Mouse (Mus musculus) forebrain, postnatal 0 days (tissue): ENCODE measurements around the gene Sdccag8. TPM values are rescaled to one million over a fixed set of nuclear protein-coding genes. Genes with fewer than 3 reads are reported as not detected.
A peak's percentile ranks its signal among the peaks of the same experiment; 100 is the strongest.

Experiments used
- ATAC-seq: fragments of 200-750 bp; cut with Nextera tagmentation; 2 replicates; pipeline ENCODE4 v1.8.0; 2017; ENCODE audit warnings: mild to moderate bottlenecking, moderate library complexity
- DNase-seq: peaks from one replicate; pipeline ENCODE4 v3.0.0-alpha.2; 2015
- H3K27ac ChIP-seq: fragments of 300-500 bp; sonication (generic); 2 replicates; pipeline ENCODE4 v1.5.1; 2014; ENCODE audit warnings: low read depth, mild to moderate bottlenecking, antibody characterized with exemption, low read length, moderate library complexity, mixed read lengths
- H3K27me3 ChIP-seq: fragments of 300-500 bp; sonication (generic); 2 replicates; pipeline ENCODE4 v1.6.1; 2014; ENCODE audit warnings: mild to moderate bottlenecking, low read length, mixed read lengths; ENCODE audit not compliant: insufficient read depth
- H3K36me3 ChIP-seq: fragments of 300-500 bp; sonication (generic); 2 replicates; pipeline ENCODE4 v1.6.1; 2014; ENCODE audit warnings: mild to moderate bottlenecking, moderate library complexity; ENCODE audit not compliant: insufficient read depth
- H3K4me1 ChIP-seq: fragments of 300-500 bp; sonication (generic); 2 replicates; pipeline ENCODE4 v1.6.1; 2014; ENCODE audit warnings: antibody characterized with exemption; ENCODE audit not compliant: insufficient read depth
- H3K4me2 ChIP-seq: fragments of 300-500 bp; sonication (generic); 2 replicates; pipeline ENCODE4 v1.6.1; 2014; ENCODE audit warnings: low read depth, mild to moderate bottlenecking, moderate library complexity
- H3K4me3 ChIP-seq: fragments of 300-500 bp; sonication (generic); 2 replicates; pipeline ENCODE4 v1.5.1; 2014; ENCODE audit warnings: low read depth, low read length, mixed read lengths
- H3K9ac ChIP-seq: fragments of 300-500 bp; sonication (generic); 2 replicates; pipeline ENCODE4 v1.6.1; 2014; ENCODE audit warnings: mild to moderate bottlenecking
- H3K9me3 ChIP-seq: fragments of 300-500 bp; sonication (generic); 2 replicates; pipeline ENCODE4 v1.6.1; 2016; ENCODE audit warnings: low read length
- CTCF ChIP-seq: sonication (generic); IDR thresholded peaks from 2 replicates; pipeline ENCODE4 v1.5.1; 2016; ENCODE audit warnings: antibody characterized with exemption, control low read depth, low read depth
- WGBS: fragments of 180-500 bp; shearing (Covaris S2); extraction: QIAGEN DNeasy Blood & Tissue Kit; methylation state at CpG from one replicate; pipeline ENCODE4 v1.1.7; 2014; 5-methylcytosine and 5-hydroxymethylcytosine counted together
- polyA plus RNA-seq: library from polyadenylated mRNA; unstranded; fragments of >200 nt; fragmentation: Nextera tagmentation; extraction: Ambion mirVana; gene quantifications from 2 replicates; pipeline ENCODE4 v1.2.1, GENCODE M21; 2015
- total RNA-seq: library from RNA; depleted of rRNA; stranded (reverse); fragments of >200 nt; gene quantifications from 2 replicates; pipeline ENCODE4 v1.2.3, GENCODE M21; 2014

Gene Sdccag8
- total and polyA plus RNA-seq, 2 experiments from 2014 or later, result 14.0 to 32.8 TPM

GRCm38 (mm10) chr1:177010041-177010440, 195.6 kb downstream of the Sdccag8 start:
- Histone ChIP-seq H3K27ac (no peak overlapping the region), H3K9ac (no peak overlapping the region), H3K4me3 (no peak overlapping the region)

GRCm38 (mm10) chr1:177010607-177011302, 196.3 kb downstream of the Sdccag8 start:
- Histone ChIP-seq H3K27me3 (no peaks in the 10 kb centered on the region), H3K9ac (no peak overlapping the region), H3K27ac (no peak overlapping the region), H3K4me3 (no peak overlapping the region), H3K4me1 (peaks cover 3% of the 10 kb centered on the region), H3K36me3 (no peaks in the 10 kb centered on the region), H3K4me2 (no peak overlapping the region), H3K9me3 (no peaks in the 10 kb centered on the region)
- TF ChIP-seq CTCF, result no peak
- no peak for ATAC-seq
- no peak for DNase-seq
- 51% methylated on average over 6 of the region's 6 CpGs for WGBS

More at GRCm38 (mm10) chr1:177010041-177010440, 195.6 kb downstream of the Sdccag8 start:
- no peak for TF ChIP-seq CTCF
- H3K27me3 ChIP-seq, result no peaks in the 10 kb centered on the region
- H3K4me2 ChIP-seq, result no peak overlapping the region
- no peaks in the 10 kb centered on the region for H3K36me3 ChIP-seq
- ATAC-seq, result peak; percentile 18; the same call in 1 of the 2 replicates
- WGBS, result 16% methylated on average over 3 of the region's 3 CpGs
- no peak for DNase-seq
- no peaks in the 10 kb centered on the region for H3K9me3 ChIP-seq
- H3K4me1 ChIP-seq, result peaks cover 3% of the 10 kb centered on the region

- H3K4me1 ChIP-seq, result peaks cover 3% of the 10 kb centered on the region
- 84% methylated on average over 13 of the region's 13 CpGs for WGBS
- no peak overlapping the region for H3K27ac ChIP-seq
Measured at GRCm38 (mm10) chr1:177011688-177012087, 197.2 kb downstream of the Sdccag8 start.

GRCm38 (mm10) chr1:177012774-177013173, 198.3 kb downstream of the Sdccag8 start:
- H3K27ac ChIP-seq, result no peak overlapping the region
- peaks cover 6% of the 10 kb centered on the region for H3K4me1 ChIP-seq
- H3K27me3 ChIP-seq, result no peaks in the 10 kb centered on the region
- no peak overlapping the region for H3K9ac ChIP-seq
- no peak overlapping the region for H3K4me3 ChIP-seq
- no peak for TF ChIP-seq CTCF
- 66% methylated on average over 3 of the region's 3 CpGs for WGBS
- no peak for ATAC-seq
- no peaks in the 10 kb centered on the region for H3K9me3 ChIP-seq
- H3K36me3 ChIP-seq, result no peaks in the 10 kb centered on the region
- H3K4me2 ChIP-seq, result no peak overlapping the region
- no peak for DNase-seq

More at GRCm38 (mm10) chr1:177011688-177012087, 197.2 kb downstream of the Sdccag8 start:
- no peaks in the 10 kb centered on the region for H3K36me3 ChIP-seq
- no peak for TF ChIP-seq CTCF
- no peak overlapping the region for H3K9ac ChIP-seq
- H3K9me3 ChIP-seq, result no peaks in the 10 kb centered on the region
- H3K4me3 ChIP-seq, result no peak overlapping the region
- DNase-seq (no peak), ATAC-seq (no peak)
- H3K27me3 ChIP-seq, result no peaks in the 10 kb centered on the region
- no peak overlapping the region for H3K4me2 ChIP-seq

GRCm38 (mm10) chr1:177013313-177013712, 198.9 kb downstream of the Sdccag8 start:
- ATAC-seq, result no peak
- H3K9me3 ChIP-seq, result no peaks in the 10 kb centered on the region
- no peak overlapping the region for H3K4me3 ChIP-seq
- no peak for DNase-seq
- H3K27ac ChIP-seq, result no peak overlapping the region
- peaks cover 6% of the 10 kb centered on the region for H3K4me1 ChIP-seq
- H3K9ac ChIP-seq, result no peak overlapping the region
- no peak for TF ChIP-seq CTCF
- 73% methylated on average over 1 of the region's 1 CpGs for WGBS
- no peaks in the 10 kb centered on the region; the same call in 1 of the 2 replicates for H3K36me3 ChIP-seq
- no peak overlapping the region for H3K4me2 ChIP-seq
- H3K27me3 ChIP-seq, result no peaks in the 10 kb centered on the region

- H3K36me3 ChIP-seq, result no peaks in the 10 kb centered on the region; the same call in 1 of the 2 replicates
- H3K9me3 ChIP-seq, result no peaks in the 10 kb centered on the region
- DNase-seq, result no peak
- WGBS, result 69% methylated on average over 3 of the region's 3 CpGs
- peak overlapping the region; percentile 58 for H3K27ac ChIP-seq
- H3K9ac ChIP-seq, result no peak overlapping the region
- no peak for ATAC-seq
- H3K27me3 ChIP-seq, result no peaks in the 10 kb centered on the region
- H3K4me3 ChIP-seq, result no peak overlapping the region
- H3K4me1 ChIP-seq, result peaks cover 6% of the 10 kb centered on the region
- no peak for TF ChIP-seq CTCF
- no peak overlapping the region for H3K4me2 ChIP-seq
Measured at GRCm38 (mm10) chr1:177013776-177014175, 199.3 kb downstream of the Sdccag8 start.

- peak; percentile 39 for DNase-seq
- Histone ChIP-seq H3K4me1 (peaks cover 6% of the 10 kb centered on the region), H3K36me3 (no peaks in the 10 kb centered on the region; the same call in 1 of the 2 replicates), H3K27ac (peak overlapping the region; percentile 58; the same call in 1 of the 2 replicates), H3K9me3 (no peaks in the 10 kb centered on the region), H3K9ac (no peak overlapping the region), H3K4me2 (no peak overlapping the region), H3K27me3 (no peaks in the 10 kb centered on the region), H3K4me3 (no peak overlapping the region)
- peak; percentile 38 for ATAC-seq
- 31% methylated on average over 2 of the region's 2 CpGs for WGBS
- TF ChIP-seq CTCF, result no peak
Measured at GRCm38 (mm10) chr1:177014346-177014745, 199.9 kb downstream of the Sdccag8 start.
